In genomic region chr3:87998747-87999146, GRCm38 (mm10) we compare ENCODE assay signal across 15 mouse cellular contexts. TPM values are rescaled to one million over a fixed set of nuclear protein-coding genes. Genes with fewer than 3 reads are reported as not detected.
A peak's percentile ranks its signal among the peaks of the same experiment; 100 is the strongest.
DNase-seq lines count a peak whose midpoint lies in the region; ATAC-seq lines count a peak whose summit lies in the region.
"Had no signal": no experiment of that assay in that cellular context is flagged by ENCODE, and none has a peak within 500 bp of the region (broad histone marks: within the 10 kb centered on the region; RNA-seq: fewer than 3 reads in every experiment).

No protein-coding gene starts in this region.

- H3K27ac ChIP-seq in limb, embryonic 13.5 days = no peak overlapping the region
- H3K27ac ChIP-seq in limb, embryonic 10.5 days = no peak overlapping the region
- peak overlapping the region; percentile 75 for H3K27ac ChIP-seq in hindbrain, embryonic 15.5 days (replicated peaks)
- H3K27ac ChIP-seq in neural tube, embryonic 15.5 days (replicated peaks) = peak overlapping the region; percentile 76; the same call in 1 of the 2 replicates
- H3K27ac ChIP-seq in liver, embryonic 12.5 days = no peak overlapping the region
- H3K27ac ChIP-seq: heart, embryonic 10.5 days; kidney, postnatal 0 days had no signal

- no peaks in the 10 kb centered on the region for H3K36me3 ChIP-seq in limb, embryonic 13.5 days
- H3K36me3 ChIP-seq in limb, embryonic 10.5 days = no peaks in the 10 kb centered on the region
- H3K36me3 ChIP-seq in hindbrain, embryonic 15.5 days = no peaks in the 10 kb centered on the region
- no peaks in the 10 kb centered on the region for H3K36me3 ChIP-seq in neural tube, embryonic 15.5 days
- H3K36me3 ChIP-seq in liver, embryonic 12.5 days = no peaks in the 10 kb centered on the region
- H3K36me3 ChIP-seq: heart, embryonic 10.5 days had no signal

- no peak for ATAC-seq in cerebellum, adult (ENCODE audit: insufficient number of reproducible peaks, low FRiP score, low TSS enrichment)
- ATAC-seq in limb, embryonic 13.5 days (ENCODE audit: low FRiP score, low read depth) = no peak
- ATAC-seq in hindbrain, embryonic 15.5 days (ENCODE audit: low FRiP score, low read depth) = peak; percentile 70
- peak; percentile 33; the same call in 1 of the 2 replicates for ATAC-seq in neural tube, embryonic 15.5 days (ENCODE audit: low FRiP score)
- ATAC-seq in liver, embryonic 12.5 days = no peak

- H3K4me2 ChIP-seq in limb, embryonic 13.5 days (replicated peaks) = no peak overlapping the region
- H3K4me2 ChIP-seq in hindbrain, embryonic 15.5 days = peak overlapping the region; percentile 97
- H3K4me2 ChIP-seq in neural tube, embryonic 15.5 days = peak overlapping the region; percentile 92
- no peak overlapping the region for H3K4me2 ChIP-seq in liver, embryonic 12.5 days

- peak overlapping the region; percentile 48; the same call in 1 of the 2 replicates for H3K4me3 ChIP-seq in limb, embryonic 13.5 days
- no peak overlapping the region for H3K4me3 ChIP-seq in limb, embryonic 10.5 days
- H3K4me3 ChIP-seq in hindbrain, embryonic 15.5 days = peak overlapping the region; percentile 45
- H3K4me3 ChIP-seq in neural tube, embryonic 15.5 days (replicated peaks) = peak overlapping the region; percentile 43
- H3K4me3 ChIP-seq in liver, embryonic 12.5 days = no peak overlapping the region

- peak; percentile 68 to 79 for DNase-seq in cerebellum, postnatal 10 days
- DNase-seq in limb, embryonic 10.5 days (ENCODE audit: low spot score) = no peak
- no peak for DNase-seq in thymus, postnatal 4 days
- DNase-seq: cerebellum, adult 9-10 months; lung, adult 18-20 months had no signal

- 6% methylated on average over 7 of the region's 7 CpGs for WGBS in limb, embryonic 13.5 days
- WGBS in limb, embryonic 10.5 days = 1% methylated on average over 7 of the region's 7 CpGs
- WGBS in hindbrain, embryonic 15.5 days = 2% methylated on average over 5 of the region's 7 CpGs
- 2% methylated on average over 7 of the region's 7 CpGs for WGBS in neural tube, embryonic 15.5 days
- 7% methylated on average over 7 of the region's 7 CpGs for WGBS in liver, embryonic 12.5 days (ENCODE audit: insufficient replicate concordance)

- no peak overlapping the region for H3K9ac ChIP-seq in limb, embryonic 13.5 days
- peak overlapping the region; percentile 44; the same call in 1 of the 2 replicates for H3K9ac ChIP-seq in hindbrain, embryonic 15.5 days
- H3K9ac ChIP-seq in neural tube, embryonic 15.5 days (replicated peaks) = peak overlapping the region; percentile 53; the same call in 1 of the 2 replicates
- H3K9ac ChIP-seq in liver, embryonic 12.5 days = no peak overlapping the region

- peaks cover 34% of the 10 kb centered on the region for H3K4me1 ChIP-seq in limb, embryonic 13.5 days
- peaks cover 39% of the 10 kb centered on the region for H3K4me1 ChIP-seq in limb, embryonic 10.5 days
- peaks cover 55% of the 10 kb centered on the region for H3K4me1 ChIP-seq in hindbrain, embryonic 15.5 days (replicated peaks)
- peaks cover 56% of the 10 kb centered on the region for H3K4me1 ChIP-seq in neural tube, embryonic 15.5 days
- H3K4me1 ChIP-seq in liver, embryonic 12.5 days = peaks cover 16% of the 10 kb centered on the region

- peaks cover 5% of the 10 kb centered on the region for H3K9me3 ChIP-seq in limb, embryonic 13.5 days
- no peaks in the 10 kb centered on the region for H3K9me3 ChIP-seq in limb, embryonic 10.5 days (replicated peaks)
- H3K9me3 ChIP-seq in hindbrain, embryonic 15.5 days = no peaks in the 10 kb centered on the region
- H3K9me3 ChIP-seq in neural tube, embryonic 15.5 days (replicated peaks) = no peaks in the 10 kb centered on the region
- H3K9me3 ChIP-seq in liver, embryonic 12.5 days (replicated peaks) = no peaks in the 10 kb centered on the region
- H3K9me3 ChIP-seq: heart, embryonic 10.5 days had no signal

- peaks cover 100% of the 10 kb centered on the region for H3K27me3 ChIP-seq in limb, embryonic 13.5 days
- peaks cover 100% of the 10 kb centered on the region for H3K27me3 ChIP-seq in limb, embryonic 10.5 days (ENCODE audit: low read depth, poor library complexity, severe bottlenecking)
- H3K27me3 ChIP-seq in hindbrain, embryonic 15.5 days = peaks cover 97% of the 10 kb centered on the region
- H3K27me3 ChIP-seq in neural tube, embryonic 15.5 days (replicated peaks) = peaks cover 99% of the 10 kb centered on the region
- peaks cover 100% of the 10 kb centered on the region for H3K27me3 ChIP-seq in liver, embryonic 12.5 days (replicated peaks)

RNA-seq across cellular contexts. Expression of gene Bcan, which starts 1.3 kb away (rescaled TPM):
- polyA plus RNA-seq in limb, embryonic 13.5 days (2015; fragmentation: Nextera tagmentation; extraction: Ambion mirVana) = 0.57 and 0.59 TPM in 2 replicates
- not detected in 2 replicates for polyA plus RNA-seq in limb, embryonic 10.5 days (2016; fragmentation: Nextera tagmentation; extraction: Ambion mirVana)
- 107 and 112 TPM in 2 replicates for polyA plus RNA-seq in hindbrain, embryonic 15.5 days (2015; fragmentation: Nextera tagmentation; extraction: Ambion mirVana)
- polyA plus RNA-seq in neural tube, embryonic 15.5 days (2015; fragmentation: Nextera tagmentation; extraction: Ambion mirVana) = 127 and 139 TPM in 2 replicates
- not detected in 2 replicates for polyA plus RNA-seq in liver, embryonic 12.5 days (2016; fragmentation: Nextera tagmentation; extraction: Ambion mirVana)
- polyA plus RNA-seq: kidney, postnatal 0 days; limb, embryonic 11.5 days had no signal

RNA-seq across cellular contexts. Expression of gene Nes, which starts 27.9 kb away (rescaled TPM):
- polyA plus RNA-seq in limb, embryonic 13.5 days (2015; fragmentation: Nextera tagmentation; extraction: Ambion mirVana) = 30.5 and 32.8 TPM in 2 replicates
- polyA plus RNA-seq in limb, embryonic 10.5 days (2016; fragmentation: Nextera tagmentation; extraction: Ambion mirVana) = 13.5 and 14.6 TPM in 2 replicates
- 31.8 and 42.1 TPM in 2 replicates for polyA plus RNA-seq in hindbrain, embryonic 15.5 days (2015; fragmentation: Nextera tagmentation; extraction: Ambion mirVana)
- 22.5 and 22.8 TPM in 2 replicates for polyA plus RNA-seq in neural tube, embryonic 15.5 days (2015; fragmentation: Nextera tagmentation; extraction: Ambion mirVana)
- 7.2 and 7.3 TPM in 2 replicates for polyA plus RNA-seq in liver, embryonic 12.5 days (2016; fragmentation: Nextera tagmentation; extraction: Ambion mirVana)

RNA-seq across cellular contexts. Expression of gene Hapln2, which starts 28.6 kb away (rescaled TPM):
- polyA plus RNA-seq in limb, embryonic 13.5 days (2015; fragmentation: Nextera tagmentation; extraction: Ambion mirVana) = 0.23 TPM in 1 of 2 replicates, not detected in the other
- polyA plus RNA-seq in limb, embryonic 10.5 days (2016; fragmentation: Nextera tagmentation; extraction: Ambion mirVana) = 0.06 TPM in 1 of 2 replicates, not detected in the other
- polyA plus RNA-seq in hindbrain, embryonic 15.5 days (2015; fragmentation: Nextera tagmentation; extraction: Ambion mirVana) = 0.87 and 0.95 TPM in 2 replicates
- 0.34 and 0.90 TPM in 2 replicates for polyA plus RNA-seq in neural tube, embryonic 15.5 days (2015; fragmentation: Nextera tagmentation; extraction: Ambion mirVana)
- not detected in 2 replicates for polyA plus RNA-seq in liver, embryonic 12.5 days (2016; fragmentation: Nextera tagmentation; extraction: Ambion mirVana)
- polyA plus RNA-seq: embryonic facial prominence, embryonic 14.5 days; neural tube, embryonic 11.5 days had no signal

RNA-seq across cellular contexts. Expression of gene Gpatch4, which starts 44.2 kb away (rescaled TPM):
- polyA plus RNA-seq in limb, embryonic 13.5 days (2015; fragmentation: Nextera tagmentation; extraction: Ambion mirVana) = 33.0 and 33.9 TPM in 2 replicates
- polyA plus RNA-seq in limb, embryonic 10.5 days (2016; fragmentation: Nextera tagmentation; extraction: Ambion mirVana) = 42.4 and 53.4 TPM in 2 replicates
- 36.0 and 36.5 TPM in 2 replicates for polyA plus RNA-seq in hindbrain, embryonic 15.5 days (2015; fragmentation: Nextera tagmentation; extraction: Ambion mirVana)
- polyA plus RNA-seq in neural tube, embryonic 15.5 days (2015; fragmentation: Nextera tagmentation; extraction: Ambion mirVana) = 36.6 and 42.6 TPM in 2 replicates
- polyA plus RNA-seq in liver, embryonic 12.5 days (2016; fragmentation: Nextera tagmentation; extraction: Ambion mirVana) = 41.4 and 44.0 TPM in 2 replicates

RNA-seq across cellular contexts. Expression of gene Crabp2, which starts 50.3 kb away (rescaled TPM):
- 518 and 520 TPM in 2 replicates for polyA plus RNA-seq in limb, embryonic 13.5 days (2015; fragmentation: Nextera tagmentation; extraction: Ambion mirVana)
- 944 and 1,066 TPM in 2 replicates for polyA plus RNA-seq in limb, embryonic 10.5 days (2016; fragmentation: Nextera tagmentation; extraction: Ambion mirVana)
- polyA plus RNA-seq in hindbrain, embryonic 15.5 days (2015; fragmentation: Nextera tagmentation; extraction: Ambion mirVana) = 50.7 and 74.7 TPM in 2 replicates
- polyA plus RNA-seq in neural tube, embryonic 15.5 days (2015; fragmentation: Nextera tagmentation; extraction: Ambion mirVana) = 81.1 and 86.0 TPM in 2 replicates
- polyA plus RNA-seq in liver, embryonic 12.5 days (2016; fragmentation: Nextera tagmentation; extraction: Ambion mirVana) = 3.9 and 6.5 TPM in 2 replicates

Comparison
In these comparisons a context has a peak if more than half of its experiments do, and no peak if none do; other contexts are left out.
1. H3K4me3 ChIP-seq: peak in limb, embryonic 13.5 days (single experiment), hindbrain, embryonic 15.5 days (single experiment) and neural tube, embryonic 15.5 days (single experiment); none in limb, embryonic 10.5 days (single experiment) and liver, embryonic 12.5 days (single experiment).
2. DNase-seq: peak in cerebellum, postnatal 10 days (2 of 2); none in limb, embryonic 10.5 days (single experiment) and thymus, postnatal 4 days (single experiment).
3. ATAC-seq: peak in hindbrain, embryonic 15.5 days (single experiment) and neural tube, embryonic 15.5 days (single experiment); none in cerebellum, adult (single experiment), limb, embryonic 13.5 days (single experiment) and liver, embryonic 12.5 days (single experiment).
4. H3K27ac ChIP-seq: peak in hindbrain, embryonic 15.5 days (single experiment) and neural tube, embryonic 15.5 days (single experiment); none in limb, embryonic 13.5 days (single experiment), limb, embryonic 10.5 days (single experiment) and liver, embryonic 12.5 days (single experiment).
5. H3K4me2 ChIP-seq: peak in hindbrain, embryonic 15.5 days (single experiment) and neural tube, embryonic 15.5 days (single experiment); none in limb, embryonic 13.5 days (single experiment) and liver, embryonic 12.5 days (single experiment).
6. H3K9ac ChIP-seq: peak in hindbrain, embryonic 15.5 days (single experiment) and neural tube, embryonic 15.5 days (single experiment); none in limb, embryonic 13.5 days (single experiment) and liver, embryonic 12.5 days (single experiment).
7. RNA of gene Bcan, which starts 1.3 kb away (polyA plus RNA-seq): 127 to 139 TPM in neural tube, embryonic 15.5 days and 107 to 112 TPM in hindbrain, embryonic 15.5 days; 0.57 to 0.59 TPM in limb, embryonic 13.5 days, not detected in limb, embryonic 10.5 days and not detected in liver, embryonic 12.5 days; every median in the first group is over 10 times any median in the second.